Mouse (Mus musculus) testis, adult 2 months (tissue): ENCODE results near the gene Msh2. TPM values are rescaled to one million over a fixed set of nuclear protein-coding genes. Genes with fewer than 3 reads are reported as not detected.

Experiments
- H3K27ac ChIP-seq: fragments of 200-500 bp; 2 replicates; pipeline ENCODE4 v1.5.1; 2012; ENCODE audit warnings: low read depth, low read length; ENCODE audit not compliant: control insufficient read depth, insufficient read depth
- H3K27me3 ChIP-seq: fragments of 200-500 bp; 2 replicates; pipeline ENCODE4 v1.6.1; 2012; ENCODE audit warnings: mild to moderate bottlenecking, low read length, moderate library complexity; ENCODE audit not compliant: control insufficient read depth, insufficient read depth
- H3K36me3 ChIP-seq: fragments of 200-500 bp; 2 replicates; pipeline ENCODE4 v1.6.1; 2012; ENCODE audit warnings: mild to moderate bottlenecking, low read length; ENCODE audit not compliant: control insufficient read depth, insufficient read depth
- H3K4me1 ChIP-seq: fragments of 200-500 bp; 2 replicates; pipeline ENCODE4 v1.6.1; 2012; ENCODE audit warnings: low read length; ENCODE audit not compliant: control insufficient read depth, insufficient read depth
- H3K4me3 ChIP-seq: fragments of 200-500 bp; 2 replicates; pipeline ENCODE4 v1.5.1; 2012; ENCODE audit warnings: low read depth, mild to moderate bottlenecking, low read length, moderate library complexity, mixed read lengths; ENCODE audit not compliant: control insufficient read depth
- CTCF ChIP-seq: fragments of 200-500 bp; IDR thresholded peaks from 2 replicates; pipeline ENCODE4 v1.5.1; 2012; ENCODE audit warnings: low read depth, mild to moderate bottlenecking, inconsistent platforms, low read length, moderate library complexity; ENCODE audit not compliant: control insufficient read depth, insufficient read depth, insufficient replicate concordance
- POLR2A ChIP-seq: fragments of 200-500 bp; IDR thresholded peaks from 2 replicates; pipeline ENCODE4 v1.6.1; 2012; ENCODE audit warnings: low read depth, mild to moderate bottlenecking, inconsistent platforms, low read length, moderate library complexity; ENCODE audit not compliant: control insufficient read depth
- polyA plus RNA-seq: library from polyadenylated mRNA; depleted of rRNA; stranded (reverse); fragments of >200 nt; gene quantifications from 2 replicates; pipeline ENCODE4 v1.2.3, GENCODE M21; 2012

The Msh2 gene
- polyA plus RNA-seq, 1 experiment = 4.0 TPM

DNA sequence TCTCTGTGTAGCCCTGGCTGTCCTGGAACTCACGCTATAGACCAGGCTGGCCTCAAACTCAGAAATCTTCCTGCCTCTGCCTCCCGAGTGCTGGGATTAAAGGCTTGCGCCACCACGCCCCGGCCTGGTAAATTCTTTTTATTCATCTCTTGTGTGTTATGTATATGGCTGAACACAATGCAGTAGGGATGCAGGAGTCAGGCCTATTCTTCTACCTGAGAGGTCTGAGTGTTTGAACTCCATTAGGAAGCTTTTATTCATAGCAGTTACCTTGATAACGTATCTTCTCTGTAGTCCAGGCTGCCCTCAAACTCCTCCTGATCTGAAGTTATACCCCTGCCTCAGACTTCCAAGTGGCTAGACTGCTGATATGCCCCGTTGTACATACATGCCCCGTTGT lies 5.5 kb downstream of the Msh2 start:
- no peaks in the 10 kb centered on the region for H3K4me1 ChIP-seq
- no peak overlapping the region for H3K4me3 ChIP-seq
- H3K27ac ChIP-seq = no peak overlapping the region
- no peaks in the 10 kb centered on the region for H3K36me3 ChIP-seq
- TF ChIP-seq CTCF (no peak), POLR2A (no peak)
- no peaks in the 10 kb centered on the region for H3K27me3 ChIP-seq

- H3K4me1 ChIP-seq = no peaks in the 10 kb centered on the region
- TF ChIP-seq CTCF (no peak), POLR2A (no peak)
- no peak overlapping the region for H3K27ac ChIP-seq
- no peak overlapping the region for H3K4me3 ChIP-seq
- no peaks in the 10 kb centered on the region; the same call in 1 of the 2 replicates for H3K36me3 ChIP-seq
- no peaks in the 10 kb centered on the region for H3K27me3 ChIP-seq
These were observed 17.1 kb downstream of the Msh2 start for GRCm38 (mm10) chr17:87689217-87689616.

DNA sequence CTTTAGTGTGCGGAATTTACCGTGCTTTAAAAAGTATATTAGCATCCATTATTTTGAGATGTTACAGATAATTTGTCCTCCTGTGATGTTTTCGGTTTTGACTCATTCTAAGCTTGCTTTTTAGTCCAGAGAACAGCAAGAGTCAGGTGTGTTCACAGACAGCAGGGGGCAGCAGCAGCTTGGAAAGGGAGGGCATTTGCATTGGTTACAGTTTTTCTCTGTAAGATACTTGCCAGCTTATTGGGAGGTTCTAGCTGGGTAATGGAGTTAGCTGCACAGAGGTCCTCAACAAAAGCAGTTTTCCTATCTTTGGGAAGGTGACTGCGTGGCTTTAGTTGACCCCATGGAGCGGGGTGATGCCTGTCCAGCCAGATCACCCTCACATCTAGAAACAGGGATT lies 19.8 kb downstream of the Msh2 start:
- Histone ChIP-seq H3K27ac (no peak overlapping the region), H3K27me3 (no peaks in the 10 kb centered on the region), H3K36me3 (no peaks in the 10 kb centered on the region; the same call in 1 of the 2 replicates), H3K4me3 (no peak overlapping the region), H3K4me1 (no peaks in the 10 kb centered on the region)
- TF ChIP-seq CTCF (peak; percentile 37; the same call in 1 of the 2 replicates), POLR2A (no peak)

GRCm38 (mm10) chr17:87695874-87696465 lies 23.8 kb downstream of the Msh2 start:
- H3K4me1 ChIP-seq = no peaks in the 10 kb centered on the region
- no peak overlapping the region for H3K27ac ChIP-seq
- no peak overlapping the region for H3K4me3 ChIP-seq
- no peak for TF ChIP-seq CTCF
- H3K27me3 ChIP-seq = no peaks in the 10 kb centered on the region
- no peaks in the 10 kb centered on the region for H3K36me3 ChIP-seq

- no peak for TF ChIP-seq CTCF
- no peak for TF ChIP-seq POLR2A
- Histone ChIP-seq H3K36me3 (no peaks in the 10 kb centered on the region), H3K27ac (no peak overlapping the region), H3K27me3 (no peaks in the 10 kb centered on the region), H3K4me1 (no peaks in the 10 kb centered on the region), H3K4me3 (no peak overlapping the region)
These were observed 24.7 kb downstream of the Msh2 start for GRCm38 (mm10) chr17:87696814-87697213.

DNA sequence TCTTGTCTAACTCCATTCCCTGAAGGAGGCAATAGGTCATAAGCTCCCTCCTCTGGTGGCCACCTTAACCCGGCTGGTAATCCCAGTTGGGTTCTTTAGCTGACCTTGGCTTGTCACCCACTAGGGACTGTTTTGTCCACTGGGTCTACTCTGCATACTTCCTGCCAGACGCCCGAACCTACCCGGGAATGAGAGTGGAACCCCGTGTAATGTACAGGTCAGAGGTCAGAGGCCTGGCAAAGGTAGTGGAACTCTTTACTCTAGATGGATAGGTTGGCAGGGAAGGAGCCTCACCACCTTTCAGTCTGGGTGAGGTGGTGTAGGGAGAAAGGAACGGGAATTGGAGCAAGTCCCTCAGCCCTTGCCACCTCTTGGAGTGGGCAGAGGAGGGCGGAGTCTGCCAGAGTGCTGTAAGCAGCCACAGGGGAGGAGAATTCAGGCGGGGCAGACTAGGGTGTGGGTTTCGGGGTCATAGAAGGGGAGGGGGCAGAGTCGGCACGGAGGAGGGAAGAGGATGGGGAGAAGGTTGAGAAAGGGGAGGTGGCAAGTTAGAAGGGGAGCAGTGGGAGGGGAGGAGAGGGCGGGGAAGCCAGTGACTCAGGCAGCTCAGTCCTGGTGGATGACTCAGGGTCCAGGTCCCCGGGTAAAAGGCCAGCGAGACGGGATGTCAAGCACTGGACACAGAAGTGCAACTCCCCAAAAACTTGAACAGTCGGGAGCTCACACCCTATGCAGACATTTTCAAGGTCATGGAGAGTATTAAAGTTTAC lies 27.1 kb downstream of the Msh2 start:
- no peak overlapping the region for H3K27ac ChIP-seq
- no peaks in the 10 kb centered on the region for H3K27me3 ChIP-seq
- H3K36me3 ChIP-seq = no peaks in the 10 kb centered on the region
- H3K4me1 ChIP-seq = no peaks in the 10 kb centered on the region
- H3K4me3 ChIP-seq = no peak overlapping the region
- TF ChIP-seq CTCF (no peak), POLR2A (no peak)

- no peaks in the 10 kb centered on the region for H3K27me3 ChIP-seq
- no peak overlapping the region for H3K27ac ChIP-seq
- no peak overlapping the region for H3K4me3 ChIP-seq
- H3K4me1 ChIP-seq = no peaks in the 10 kb centered on the region
- H3K36me3 ChIP-seq = no peaks in the 10 kb centered on the region
- TF ChIP-seq POLR2A (no peak), CTCF (no peak)
These were observed 28.0 kb downstream of the Msh2 start for GRCm38 (mm10) chr17:87700101-87700500.
